Mouse (Mus musculus): ENCODE data around the gene Chd3.

Gene Chd3

DNA sequence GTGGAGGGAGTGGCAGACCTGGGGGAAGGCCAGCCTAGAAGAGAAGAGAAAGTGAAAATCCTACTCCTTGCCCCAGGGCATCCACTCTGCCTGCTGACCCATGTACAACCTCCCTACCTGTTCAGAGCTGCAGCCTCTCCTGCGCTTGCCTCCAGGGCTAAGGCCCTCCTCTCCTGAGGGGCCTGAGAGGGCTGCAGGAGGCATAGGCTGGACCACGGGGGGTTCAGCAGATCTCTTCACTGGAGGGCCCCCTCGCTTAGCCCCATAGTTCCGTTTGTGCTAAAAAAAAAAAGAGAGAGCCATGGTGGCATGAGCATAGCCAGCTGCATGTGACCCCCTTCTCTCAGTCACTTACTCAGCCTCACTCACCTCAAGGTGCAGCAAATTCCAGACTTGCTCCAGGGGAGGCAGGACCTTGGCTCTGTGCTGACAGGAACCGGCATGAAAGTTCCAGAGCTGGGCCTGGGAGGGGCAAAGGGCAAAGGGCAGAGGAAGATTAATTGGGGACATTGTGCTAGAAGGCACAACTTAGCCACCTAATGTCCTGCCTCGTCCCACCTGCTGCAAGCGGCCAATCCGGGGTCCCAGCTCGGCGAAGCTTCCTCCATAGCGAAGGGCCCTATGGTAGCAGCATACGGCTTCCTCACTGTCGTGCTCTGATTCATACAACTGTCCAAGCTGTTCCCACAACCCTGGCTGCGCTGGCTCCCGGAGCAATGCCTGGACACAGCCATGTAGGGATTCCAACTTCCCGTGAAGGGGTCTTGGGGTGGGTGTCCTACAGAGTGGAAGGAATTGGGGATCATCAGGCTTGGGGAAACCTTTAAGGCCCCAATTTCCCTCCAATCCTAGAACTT lies 37.9 kb upstream of the Chd3 start:
- DNase-seq (ENCODE audit: low read depth, low spot score) = no peak

DNA sequence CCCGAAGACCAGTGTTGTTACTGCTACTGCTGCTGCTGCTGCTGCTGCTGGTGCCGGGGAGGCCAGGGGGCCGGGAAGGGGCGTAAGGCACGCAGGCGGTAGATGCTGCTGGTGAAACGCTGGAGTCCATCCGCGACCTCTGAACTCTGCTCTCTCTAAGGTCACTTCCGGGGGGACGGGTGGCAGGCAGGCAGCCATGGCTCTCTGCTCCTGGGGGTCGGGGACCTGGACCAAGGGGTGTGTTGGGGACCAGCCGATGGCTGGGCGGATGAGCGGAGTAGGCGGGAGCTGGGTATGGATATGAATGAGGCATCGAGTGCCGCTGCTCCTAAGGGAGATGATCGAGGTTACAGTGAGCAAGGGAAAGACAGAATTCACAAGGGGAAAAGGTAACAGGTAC lies 37.1 kb upstream of the Chd3 start:
- no peak for DNase-seq (ENCODE audit: low read depth, low spot score)

DNA sequence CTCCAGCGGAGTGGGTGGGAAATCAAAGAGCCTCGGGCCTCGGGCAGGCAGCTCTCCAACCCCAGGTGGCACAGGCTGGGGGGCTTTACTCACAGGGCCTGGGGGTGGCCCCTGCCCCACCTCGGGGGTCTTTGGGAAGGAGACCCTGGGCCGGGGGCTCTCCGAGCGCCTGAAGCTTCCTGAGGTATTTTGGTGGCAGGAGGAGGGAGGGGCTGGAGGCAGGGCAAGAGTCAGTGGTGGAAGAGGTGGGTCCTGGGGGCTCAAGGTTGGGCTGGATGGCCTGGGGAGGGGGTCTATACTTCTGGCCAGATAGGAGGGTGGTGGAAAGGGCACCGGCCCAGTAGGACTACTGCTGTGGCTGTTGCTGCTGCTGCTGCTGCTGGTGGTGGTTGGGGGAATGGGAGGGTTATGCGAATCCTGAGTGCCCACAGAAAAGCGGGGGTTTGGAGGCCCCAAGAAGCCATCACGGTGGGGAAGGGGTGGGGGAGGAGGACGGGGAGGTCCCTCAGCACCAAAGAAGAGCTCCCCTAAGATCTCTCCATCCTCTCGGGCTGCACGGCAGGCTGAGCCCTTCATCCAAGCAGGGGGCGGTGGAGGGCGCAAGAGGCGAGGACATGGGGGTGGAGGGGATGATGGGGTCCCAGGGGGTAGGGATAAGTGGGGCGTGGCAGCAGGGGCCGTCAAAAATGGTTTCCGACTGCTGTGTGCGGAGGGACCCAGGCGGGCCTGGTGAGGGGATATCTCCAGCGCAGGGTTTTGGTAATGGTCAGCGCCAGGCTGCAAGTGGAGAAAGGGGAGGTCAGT lies 36.4 kb upstream of the Chd3 start:
- DNase-seq (ENCODE audit: low read depth, low spot score) = peak; percentile 15

DNA sequence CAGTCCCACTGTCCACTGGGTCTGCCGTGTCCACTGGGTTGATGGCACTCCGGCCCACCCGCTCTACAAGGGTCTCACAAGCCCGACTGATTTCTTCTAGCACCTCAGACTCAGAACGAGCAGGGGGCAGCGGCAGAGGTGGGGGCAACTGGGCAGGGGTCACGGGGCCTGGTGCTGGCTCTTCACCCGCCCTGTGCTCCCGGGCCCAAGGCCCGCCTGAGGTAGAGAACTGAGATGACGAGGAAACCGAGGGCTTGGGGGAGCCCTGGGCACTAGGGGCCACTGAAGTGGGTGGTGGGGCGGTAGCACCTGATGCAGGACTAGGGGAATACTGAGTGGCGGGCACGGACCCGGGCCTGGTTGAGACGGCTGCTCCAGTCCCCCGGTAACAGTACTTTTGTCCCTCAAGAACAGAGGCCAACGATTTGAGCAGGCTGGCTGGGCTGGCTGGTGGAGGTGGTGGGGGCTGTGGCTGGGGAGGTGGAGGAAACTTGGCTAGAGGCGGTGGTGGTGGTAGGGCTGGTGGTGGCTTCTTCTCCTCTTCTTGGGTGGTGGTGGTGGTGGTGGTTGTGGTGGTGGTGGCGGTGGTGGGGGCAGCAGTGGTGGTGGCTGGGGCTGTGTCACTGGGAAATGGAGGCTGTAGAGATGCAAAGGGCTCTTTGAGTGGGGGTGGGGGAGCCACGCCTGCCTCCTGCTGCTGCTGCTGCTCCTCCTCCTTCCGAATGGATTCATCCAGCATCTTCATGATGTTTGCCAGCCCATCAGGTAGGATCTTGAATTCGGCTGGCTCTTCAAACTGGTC lies 35.6 kb upstream of the Chd3 start:
- no peak for DNase-seq (ENCODE audit: low read depth, low spot score)

DNA sequence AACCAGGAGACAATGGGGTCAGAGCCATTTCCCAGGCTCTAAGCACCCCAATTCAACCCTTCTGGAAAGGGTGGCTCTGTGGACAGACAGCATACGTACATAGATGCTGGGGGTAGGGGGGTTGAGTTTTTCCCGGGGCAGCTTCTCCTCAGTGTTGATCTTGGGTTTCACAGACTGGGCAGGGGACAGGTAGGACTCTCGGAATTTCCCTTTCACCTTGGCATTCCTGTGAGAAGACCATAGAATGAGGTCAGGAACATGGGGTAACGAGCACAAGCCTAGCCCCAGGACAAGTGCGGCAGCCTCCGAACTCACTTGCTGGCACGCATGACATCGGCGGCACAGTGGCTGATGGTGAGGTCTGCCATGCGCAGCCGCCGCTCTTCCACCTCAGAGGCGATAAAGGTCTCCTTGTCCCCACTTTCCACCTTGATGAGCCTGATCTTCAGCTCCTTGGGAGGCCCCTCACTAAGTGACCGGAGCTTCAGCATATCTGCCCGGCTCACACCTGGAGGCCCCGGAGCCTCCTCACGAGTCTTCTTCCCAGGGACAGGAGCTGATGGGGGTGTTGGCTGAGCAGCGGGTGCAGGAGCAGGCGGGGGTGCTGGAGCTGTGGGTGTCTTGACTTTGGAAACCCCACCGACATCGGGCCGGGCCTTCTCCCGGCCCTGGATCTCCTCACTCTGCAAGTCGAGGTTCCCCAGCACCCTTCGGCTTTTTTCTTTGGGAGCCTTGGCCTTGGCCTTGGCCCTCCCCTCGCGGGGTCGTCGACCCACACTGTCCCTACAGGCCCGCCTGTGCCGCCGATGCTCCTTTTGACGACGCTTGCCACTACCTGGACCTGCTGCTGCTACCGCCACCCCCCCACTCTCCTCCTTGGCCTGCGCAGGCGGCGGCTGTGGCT lies 34.7 kb upstream of the Chd3 start:
- peak; percentile 29 for DNase-seq (ENCODE audit: low read depth, low spot score)

DNA sequence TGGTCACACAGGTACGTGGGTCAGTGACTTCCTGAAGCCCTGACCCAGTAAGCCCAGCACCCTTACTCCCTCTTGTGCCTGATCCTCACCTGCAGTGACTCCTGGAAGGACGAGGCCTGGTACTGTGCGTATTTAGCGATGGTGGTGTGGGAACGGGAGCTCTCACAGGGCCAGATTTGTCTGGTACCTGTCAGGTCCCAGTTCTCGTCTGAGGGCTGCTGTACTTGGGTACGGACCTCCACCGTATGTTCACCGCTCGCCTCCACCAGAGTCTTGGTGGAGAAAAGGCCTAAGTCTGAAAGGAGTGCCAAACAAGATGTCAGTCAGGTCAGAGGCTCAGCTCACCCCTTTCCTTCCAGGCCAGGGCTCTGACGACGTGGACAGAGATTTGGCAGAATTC lies 32.8 kb upstream of the Chd3 start:
- no peak for DNase-seq (ENCODE audit: low read depth, low spot score)

DNA sequence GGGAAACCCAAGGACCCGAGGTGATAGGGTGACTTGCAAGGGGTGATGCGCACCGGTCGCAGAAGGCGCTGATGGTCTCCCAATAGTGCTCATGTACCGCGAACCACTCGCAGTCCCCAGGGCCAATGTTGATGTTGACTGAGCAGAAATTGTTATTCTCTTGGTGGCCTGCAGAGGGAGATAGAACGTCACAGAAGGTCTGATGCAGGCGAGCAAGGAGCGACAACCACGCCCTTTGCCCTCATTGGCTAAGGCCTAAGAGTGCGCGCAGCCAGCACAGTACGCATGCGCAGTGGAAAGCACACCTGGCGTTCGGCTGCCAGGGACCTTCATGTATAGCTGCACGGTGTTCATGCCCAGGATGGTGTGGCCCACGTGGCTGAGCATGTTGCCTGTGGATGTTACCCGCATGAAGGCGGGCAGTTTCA lies 32.0 kb upstream of the Chd3 start:
- DNase-seq (ENCODE audit: low read depth, low spot score) = peak; percentile 96

DNA sequence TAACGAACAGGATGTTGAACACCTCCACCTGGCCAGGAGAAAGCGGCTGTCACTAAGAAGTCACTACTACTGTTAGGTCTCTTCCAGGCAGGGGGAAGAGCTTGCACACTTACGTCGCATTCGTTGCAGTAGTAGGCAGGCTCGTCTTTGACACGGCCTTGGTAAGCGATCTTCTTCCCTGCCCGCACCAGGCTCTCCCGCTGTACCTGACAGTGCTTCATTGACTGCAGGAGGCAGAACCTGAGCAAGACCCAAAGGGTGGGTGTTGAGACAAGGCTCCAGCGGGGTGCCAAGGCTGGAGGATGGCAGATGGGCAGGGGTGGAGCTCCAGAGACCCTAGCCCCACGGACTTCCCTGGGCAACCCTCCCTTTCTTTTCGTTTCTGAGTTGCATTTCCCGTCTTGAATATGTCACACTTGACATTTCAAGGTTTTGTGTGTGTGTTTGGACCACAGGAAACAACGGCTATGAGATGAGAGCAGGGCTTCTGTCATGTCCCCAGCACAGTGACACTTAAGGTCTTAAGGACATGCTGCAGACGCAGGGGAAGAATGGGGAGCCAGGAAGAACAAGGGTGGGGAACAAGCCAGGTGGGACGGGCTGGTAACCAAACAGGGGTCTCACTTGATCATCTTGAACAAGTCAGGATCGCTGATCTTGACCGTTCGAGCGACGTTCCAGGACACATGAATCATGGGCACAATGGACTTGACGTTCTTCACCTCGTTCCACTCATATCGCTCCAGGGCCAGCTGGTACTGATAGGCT lies 31.1 kb upstream of the Chd3 start:
- no peak for DNase-seq (ENCODE audit: low read depth, low spot score)

DNA sequence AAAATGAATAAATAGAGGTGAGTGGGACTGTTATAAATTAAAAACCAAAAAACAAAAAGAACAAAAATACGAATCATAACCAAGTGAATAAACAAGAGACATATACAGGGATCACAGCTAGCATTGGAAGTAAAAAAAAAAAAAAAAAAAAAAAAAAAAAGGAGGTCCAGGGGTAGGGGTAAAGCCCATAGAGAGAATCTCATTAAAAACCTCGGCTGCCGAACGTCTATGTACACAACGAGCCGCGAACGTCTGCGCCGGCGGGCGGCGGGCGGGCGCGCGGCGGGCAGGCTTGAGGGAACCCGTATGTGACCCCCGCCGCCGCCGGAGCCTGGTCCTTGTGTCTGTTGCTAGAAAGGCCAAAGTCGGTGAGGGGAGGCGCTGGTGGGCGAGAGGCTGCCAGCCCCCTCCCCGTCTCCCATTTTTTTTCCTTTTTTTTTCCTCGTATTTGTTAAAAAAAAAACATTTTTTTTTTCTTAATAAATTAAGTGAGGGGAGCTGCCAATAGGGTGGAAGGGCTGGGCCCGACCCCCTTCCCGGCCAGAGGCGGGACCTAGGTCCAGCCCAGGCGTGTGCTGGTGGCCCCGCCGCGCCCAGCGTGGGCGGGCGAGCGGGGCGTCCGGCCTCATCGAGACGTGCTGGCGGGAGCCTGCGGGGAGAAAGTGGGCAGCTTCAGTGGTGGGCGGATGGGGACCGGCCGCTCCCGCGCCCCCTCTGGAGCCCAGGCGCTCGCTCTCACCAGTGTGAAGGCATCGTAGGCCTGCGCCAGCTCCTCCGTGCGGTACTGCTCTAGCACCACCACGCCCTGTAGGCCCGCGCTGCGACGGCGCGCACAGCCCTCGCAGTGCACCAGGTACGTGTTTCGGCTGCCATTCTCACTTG lies 30.2 kb upstream of the Chd3 start:
- DNase-seq (ENCODE audit: low read depth, low spot score) = peak; percentile 35

DNA sequence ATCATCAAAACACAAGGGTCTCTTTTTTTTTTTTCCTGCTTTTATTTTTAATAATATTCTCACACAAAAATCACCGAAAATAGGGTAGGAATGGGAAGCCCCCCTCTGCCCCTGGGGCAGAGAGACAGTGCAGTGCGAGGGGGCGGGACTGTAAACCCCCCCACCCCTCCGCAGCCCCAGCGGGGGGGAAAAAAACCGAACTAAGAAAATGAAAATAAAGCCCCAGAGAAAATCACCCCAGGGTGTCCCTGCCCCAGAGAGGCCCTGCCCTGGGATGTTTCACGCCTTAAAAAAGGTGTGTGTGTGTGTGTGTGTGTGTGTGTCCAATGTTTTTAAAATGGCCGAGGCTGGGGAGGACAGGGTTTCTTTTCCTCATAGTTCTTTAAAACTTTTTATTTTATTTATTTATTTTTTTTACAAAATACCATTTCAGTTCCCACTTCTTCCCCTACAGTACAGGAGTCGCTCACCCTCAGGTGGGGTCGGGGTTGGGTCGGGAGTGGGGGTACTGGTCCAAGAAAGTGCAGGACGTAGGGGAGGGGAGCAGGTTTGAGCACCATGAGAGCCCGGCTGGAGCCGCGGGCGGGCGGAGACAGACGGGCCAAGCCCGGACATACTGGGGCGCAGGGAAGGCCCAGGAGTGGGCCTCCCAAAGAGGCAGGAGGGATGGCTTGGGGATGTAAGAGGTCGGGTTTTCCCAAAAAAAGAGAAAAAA lies 29.4 kb upstream of the Chd3 start:
- no peak for DNase-seq (ENCODE audit: low read depth, low spot score)

DNA sequence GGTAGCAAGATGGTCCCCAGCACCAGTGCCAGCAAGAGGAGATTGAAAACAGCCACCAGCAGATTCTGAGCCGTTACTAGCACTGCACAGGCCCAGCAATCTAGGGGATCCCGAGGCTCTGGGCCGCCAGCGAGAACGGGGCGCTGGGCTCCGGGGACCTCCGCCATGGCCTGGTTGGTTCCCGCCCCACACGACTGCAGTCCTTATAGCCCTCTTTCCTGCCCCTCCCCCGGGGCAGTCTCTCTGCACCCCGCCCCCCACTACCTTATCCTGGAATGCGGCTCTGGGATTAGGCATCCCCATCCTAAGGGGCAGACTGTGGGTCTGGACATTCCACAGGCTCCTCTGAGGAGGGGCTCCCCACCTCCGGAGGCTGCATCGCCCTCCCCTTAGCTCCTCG lies 28.9 kb upstream of the Chd3 start, which contains the start of gene Tmem88:
Tmem88 (minus strand) TSS at position 176 of the 400 bp plus-strand sequence.
- no peak for DNase-seq (ENCODE audit: low read depth, low spot score)

DNA sequence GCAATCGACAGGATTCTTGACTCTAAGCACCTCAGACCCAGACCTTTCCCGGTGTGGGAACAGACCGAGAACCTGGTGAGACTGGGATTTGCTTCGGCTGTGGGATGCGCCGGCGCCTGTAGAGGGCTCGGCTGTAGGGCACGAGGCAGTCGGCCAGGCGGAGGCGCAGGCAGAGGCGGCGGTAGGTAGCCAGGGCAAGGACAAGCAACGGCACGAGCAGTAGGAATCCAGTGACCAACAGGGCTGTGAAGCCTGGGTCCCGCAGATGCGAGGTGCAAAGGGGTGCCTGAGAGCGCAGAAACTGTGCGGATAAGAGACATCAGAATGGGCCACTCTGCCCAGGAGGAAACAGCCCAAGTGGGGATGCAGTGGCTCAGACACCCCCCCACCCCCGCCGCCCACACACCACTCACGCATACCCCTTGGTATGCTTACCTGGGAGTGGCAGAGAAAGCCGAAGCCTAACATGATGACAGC lies 28.4 kb upstream of the Chd3 start:
- DNase-seq (ENCODE audit: low read depth, low spot score) = no peak

DNA sequence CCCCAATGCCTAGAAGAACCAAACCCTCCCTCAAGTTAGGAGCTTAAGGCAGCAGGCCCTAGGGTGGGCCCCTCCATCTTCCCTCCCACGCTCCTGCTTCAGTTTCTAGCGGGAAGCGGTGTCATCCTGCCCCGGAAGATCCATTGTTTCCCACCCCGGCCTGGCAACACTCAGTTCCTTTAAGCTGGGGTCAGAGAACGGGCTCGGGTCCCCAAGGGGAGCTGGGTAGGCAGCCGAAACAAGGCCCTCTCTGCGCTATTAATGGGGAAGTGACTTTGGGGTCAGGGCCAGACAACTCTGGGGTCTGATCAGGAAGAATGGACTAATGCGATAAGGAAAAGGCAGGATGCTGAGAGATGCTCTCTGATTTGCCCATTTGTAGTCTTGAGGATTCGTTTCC lies 27.6 kb upstream of the Chd3 start:
- peak; percentile 18 for DNase-seq (ENCODE audit: low read depth, low spot score)

DNA sequence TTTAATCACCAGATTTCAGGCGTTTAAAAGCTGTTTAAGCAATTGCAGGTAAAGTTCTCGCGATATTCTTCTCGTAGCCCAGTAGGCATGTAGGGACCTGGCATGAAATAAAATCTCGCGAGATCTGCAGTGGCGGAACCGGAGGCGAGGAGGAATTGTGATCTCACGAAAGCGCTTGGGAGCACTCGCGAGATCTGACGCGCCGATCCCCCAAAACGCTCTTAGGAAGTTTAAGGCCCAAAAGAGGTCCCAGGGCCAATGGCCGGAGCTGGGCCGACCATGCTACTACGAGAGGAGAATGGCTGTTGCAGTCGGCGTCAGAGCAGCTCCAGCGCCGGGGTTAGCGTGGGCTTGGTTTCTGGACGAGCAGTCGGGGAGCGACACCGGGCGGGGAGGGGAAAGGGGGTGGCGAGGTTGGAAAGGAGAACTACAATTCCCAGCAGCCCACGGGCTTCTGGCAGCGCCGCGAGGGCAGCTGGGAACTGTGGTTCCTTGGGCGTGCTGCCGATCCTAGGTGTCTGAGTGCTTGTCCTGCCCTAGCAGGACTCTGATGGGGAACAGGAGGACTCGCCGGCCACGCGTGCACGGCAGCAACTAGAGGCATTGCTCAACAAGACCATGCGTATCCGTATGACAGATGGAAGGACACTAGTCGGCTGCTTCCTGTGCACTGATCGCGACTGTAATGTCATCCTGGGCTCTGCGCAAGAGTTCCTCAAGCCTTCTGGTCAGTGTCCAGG lies 26.6 kb upstream of the Chd3 start:
- DNase-seq (ENCODE audit: low read depth, low spot score) = peak; percentile 99

DNA sequence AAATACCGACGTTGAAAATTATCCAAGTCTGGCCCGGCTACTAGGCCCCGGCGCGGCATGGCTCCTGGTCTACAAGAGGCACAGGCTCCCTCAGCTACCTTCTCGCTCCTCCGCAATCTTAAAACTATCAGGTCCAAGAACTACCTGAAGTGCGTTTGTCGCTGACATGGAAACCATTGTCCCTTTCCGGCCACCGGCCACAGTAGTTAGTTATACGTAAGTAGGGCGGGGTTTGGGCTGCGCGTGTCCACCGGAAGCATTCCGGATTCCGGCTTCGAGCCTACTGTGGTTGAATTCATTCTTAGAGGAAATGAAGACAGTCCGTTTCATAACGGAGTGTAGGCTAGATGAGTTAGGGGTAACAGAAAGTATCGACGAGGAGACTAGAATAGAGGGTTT lies 26.0 kb upstream of the Chd3 start, which contains the start of the genes Naa38 and Cyb5d1:
Naa38 (plus strand) TSS at position 253 of the 399 bp plus-strand sequence.
Cyb5d1 (minus strand) TSS at position 397 of the 399 bp plus-strand sequence.
- DNase-seq (ENCODE audit: low read depth, low spot score) = peak; percentile 94

DNA sequence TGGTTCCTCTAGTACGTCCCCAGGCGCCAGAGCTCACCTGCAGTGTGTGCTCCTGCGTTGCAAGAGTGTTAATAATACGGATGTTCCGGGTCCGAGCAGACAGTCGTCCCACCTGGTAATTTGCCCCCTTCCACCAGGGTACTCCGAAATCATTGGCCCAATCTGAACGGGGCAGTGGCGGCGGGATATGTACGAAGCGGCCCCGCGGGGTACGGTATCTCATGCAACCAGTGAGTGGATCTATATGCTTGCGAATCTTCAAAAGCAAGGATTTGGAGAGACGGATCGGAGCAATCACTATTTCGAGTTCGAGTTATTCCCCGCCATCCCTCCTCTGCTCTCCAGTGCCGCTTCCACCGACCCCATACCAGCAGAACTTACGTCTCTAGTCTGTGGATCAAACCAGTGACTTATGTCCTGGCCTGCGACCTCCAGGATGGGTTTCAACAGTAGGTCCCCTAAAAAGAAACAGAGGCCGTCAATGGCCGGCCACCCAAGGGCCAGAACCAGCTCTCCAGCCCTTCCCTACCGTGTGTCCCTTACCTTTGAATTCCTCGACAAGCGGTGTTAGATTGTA lies 25.5 kb upstream of the Chd3 start:
- peak; percentile 50 for DNase-seq (ENCODE audit: low read depth, low spot score)

Data from CD4-positive helper T cell, adult 2 months (primary cell).